In genomic region chr5:123416566-123417518, GRCm38 (mm10) we compare ENCODE assay signal across 11 mouse cellular contexts. TPM values are rescaled to one million over a fixed set of nuclear protein-coding genes. Genes with fewer than 3 reads are reported as not detected.
DNase-seq lines count a peak whose midpoint lies in the region; ATAC-seq and TF ChIP-seq lines count a peak whose summit lies in the region.
"Had no signal": no experiment of that assay in that cellular context is flagged by ENCODE, and none has a peak within 500 bp of the region (broad histone marks: within the 10 kb centered on the region; RNA-seq: fewer than 3 reads in every experiment).

No protein-coding gene starts in this region.

- no peak for ATAC-seq in intestine, embryonic 16.5 days
- no peak for ATAC-seq in forebrain, embryonic 12.5 days (ENCODE audit: low FRiP score)

- H3K27ac ChIP-seq in intestine, embryonic 16.5 days (ENCODE audit: low read length), result peak overlapping the region; percentile 47
- H3K27ac ChIP-seq in forebrain, embryonic 12.5 days, result no peak overlapping the region

- H3K27me3 ChIP-seq in intestine, embryonic 16.5 days (replicated peaks; ENCODE audit: control insufficient read depth, insufficient read depth, low read length), result no peaks in the 10 kb centered on the region
- H3K27me3 ChIP-seq in forebrain, embryonic 12.5 days, result no peaks in the 10 kb centered on the region

- no peak overlapping the region for H3K4me2 ChIP-seq in intestine, embryonic 16.5 days (ENCODE audit: low read depth, low read length)
- no peak overlapping the region for H3K4me2 ChIP-seq in forebrain, embryonic 12.5 days

- no peaks in the 10 kb centered on the region for H3K9me3 ChIP-seq in intestine, embryonic 16.5 days (ENCODE audit: control insufficient read depth, low read length)
- no peaks in the 10 kb centered on the region for H3K9me3 ChIP-seq in forebrain, embryonic 12.5 days

- WGBS in intestine, embryonic 16.5 days, result 65% methylated on average over 8 of the region's 8 CpGs
- 71% methylated on average over 8 of the region's 8 CpGs for WGBS in forebrain, embryonic 12.5 days

- no peaks in the 10 kb centered on the region for H3K36me3 ChIP-seq in intestine, embryonic 16.5 days (ENCODE audit: control insufficient read depth, insufficient read depth, low read length)
- no peaks in the 10 kb centered on the region for H3K36me3 ChIP-seq in forebrain, embryonic 12.5 days (replicated peaks)

- no peak for TF ChIP-seq CTCF in brain, embryonic 14.5 days (IDR thresholded peaks at IDR 0.05; ENCODE audit: borderline replicate concordance, extremely low read depth, insufficient read depth, insufficient read length)

- peaks cover 33% of the 10 kb centered on the region for H3K4me1 ChIP-seq in intestine, embryonic 16.5 days (ENCODE audit: control insufficient read depth, insufficient read depth, low read length)
- H3K4me1 ChIP-seq in forebrain, embryonic 12.5 days, result peaks cover 26% of the 10 kb centered on the region

- DNase-seq in adrenal gland, adult 2 months, result peak; percentile 37
- DNase-seq in adrenal gland, adult 18-20 months (ENCODE audit: low spot score in 2 of 2), result no peak
- DNase-seq in layer of hippocampus, adult 11-12 months (ENCODE audit: low spot score), result peak; percentile 36
- DNase-seq in layer of hippocampus, postnatal 10 days (ENCODE audit: low spot score in 2 of 2), result no peak
- peak; percentile 22 for DNase-seq in brain, embryonic 14.5 days (ENCODE audit: low read depth)
- DNase-seq in right cerebral cortex, postnatal 25 days, result no peak
- DNase-seq: cerebellum, adult 11 months; kidney, postnatal 14 days; thymus, adult 18-20 months had no signal

- no peak overlapping the region for H3K9ac ChIP-seq in intestine, embryonic 16.5 days (ENCODE audit: low read depth, low read length)
- no peak overlapping the region for H3K9ac ChIP-seq in forebrain, embryonic 12.5 days

- TF ChIP-seq POLR2A in brain, embryonic 14.5 days (IDR thresholded peaks at IDR 0.05; ENCODE audit: borderline replicate concordance, extremely low read depth, insufficient read depth, insufficient read length, poor library complexity, severe bottlenecking), result no peak

- no peak overlapping the region for H3K4me3 ChIP-seq in intestine, embryonic 16.5 days (ENCODE audit: low read length)
- no peak overlapping the region for H3K4me3 ChIP-seq in forebrain, embryonic 12.5 days (replicated peaks)

RNA-seq across cellular contexts. Expression of gene Mlxip, which starts 22.2 kb away (rescaled TPM):
- 10 to 100 TPM; 15.2 to 27.4 TPM for total RNA-seq in adrenal gland, adult 2 months (2021)
- 45.5 TPM in 2 replicates for polyA plus RNA-seq in adrenal gland, adult 2 months (2012; rRNA removed)
- 10 to 100 TPM; 18.5 to 26.8 TPM for total RNA-seq in adrenal gland, adult 18-20 months (2021)
- total RNA-seq in layer of hippocampus, postnatal 10 days (2021), result 10 to 100 TPM; 22.3 to 22.7 TPM
- 37.5 TPM in 2 replicates for polyA plus RNA-seq in brain, embryonic 14.5 days (2012; rRNA removed)
- polyA plus RNA-seq in intestine, embryonic 16.5 days (2015; fragmentation: Nextera tagmentation; extraction: Ambion mirVana), result 16.6 and 21.0 TPM in 2 replicates
- polyA plus RNA-seq in forebrain, embryonic 12.5 days (2016; fragmentation: Nextera tagmentation; extraction: Ambion mirVana), result 19.0 and 19.8 TPM in 2 replicates

Comparison
In these comparisons a context has a peak if more than half of its experiments do, and no peak if none do; other contexts are left out.
1. DNase-seq: peak in adrenal gland, adult 2 months (single experiment), layer of hippocampus, adult 11-12 months (single experiment) and brain, embryonic 14.5 days (single experiment); none in adrenal gland, adult 18-20 months (0 of 2), layer of hippocampus, postnatal 10 days (0 of 2) and right cerebral cortex, postnatal 25 days (single experiment).